Mouse (Mus musculus) midbrain, embryonic 12.5 days (tissue): Measurements from ENCODE around the gene Ganab. TPM values are rescaled to one million over a fixed set of nuclear protein-coding genes. Genes with fewer than 3 reads are reported as not detected.
A peak's percentile ranks its signal among the peaks of the same experiment; 100 is the strongest.
"Not testable (repeated sequence)": the region's sequence is repeated elsewhere in the genome, so short reads cannot be mapped to it uniquely, and the experiment has no call there.

ENCODE experiments used
- ATAC-seq: fragments of 200-750 bp; cut with Nextera tagmentation; 2 replicates; pipeline ENCODE4 v1.8.0; 2017; ENCODE audit warnings: low read depth, moderate TSS enrichment, moderate library complexity; ENCODE audit not compliant: low FRiP score
- H3K27ac ChIP-seq: fragments of 300-500 bp; sonication (generic); replicated peaks from 2 replicates; pipeline ENCODE4 v1.5.1; 2016; ENCODE audit warnings: mild to moderate bottlenecking
- H3K27me3 ChIP-seq: fragments of 300-500 bp; sonication (generic); 2 replicates; pipeline ENCODE4 v1.6.1; 2016; ENCODE audit warnings: mild to moderate bottlenecking
- H3K36me3 ChIP-seq: fragments of 300-500 bp; sonication (generic); 2 replicates; pipeline ENCODE4 v1.6.1; 2016
- H3K4me1 ChIP-seq: fragments of 300-500 bp; sonication (generic); 2 replicates; pipeline ENCODE4 v1.6.1; 2016
- H3K4me2 ChIP-seq: fragments of 300-500 bp; sonication (generic); replicated peaks from 2 replicates; pipeline ENCODE4 v1.6.1; 2016; ENCODE audit warnings: mild to moderate bottlenecking, moderate library complexity
- H3K4me3 ChIP-seq: fragments of 300-500 bp; sonication (generic); 2 replicates; pipeline ENCODE4 v1.5.1; 2016; ENCODE audit warnings: mild to moderate bottlenecking
- H3K9ac ChIP-seq: fragments of 300-500 bp; sonication (generic); replicated peaks from 2 replicates; pipeline ENCODE4 v1.6.1; 2016; ENCODE audit warnings: mild to moderate bottlenecking, moderate library complexity
- H3K9me3 ChIP-seq: fragments of 300-500 bp; sonication (generic); 2 replicates; pipeline ENCODE4 v1.6.1; 2016; ENCODE audit warnings: mild to moderate bottlenecking
- WGBS: fragments of 180-500 bp; shearing (Covaris S2); methylation state at CpG from one replicate; pipeline ENCODE4 v1.1.7; 2016; 5-methylcytosine and 5-hydroxymethylcytosine counted together
- polyA plus RNA-seq: library from polyadenylated mRNA; unstranded; fragments of >200 nt; fragmentation: Nextera tagmentation; extraction: Ambion mirVana; gene quantifications from 2 replicates; pipeline ENCODE4 v1.2.1, GENCODE M21; 2016

Ganab gene
- polyA plus RNA-seq, 1 experiment from 2014 or later: 115 TPM

GRCm38 (mm10) chr19:8892829-8893766, 4.8 kb upstream of the Ganab start, which contains the start of gene Ints5:
Gene Ints5 (plus strand): TSS chr19:8893005.
- peak within 1 kb of the TSS; percentile 96 for H3K9ac ChIP-seq
- no peaks in the 10 kb centered on the region for H3K9me3 ChIP-seq
- ATAC-seq: peak; percentile 36
- H3K4me1 ChIP-seq: peaks cover 29% of the 10 kb centered on the region
- peak within 1 kb of the TSS; percentile 87 for H3K4me3 ChIP-seq
- peak within 1 kb of the TSS; percentile 85 for H3K27ac ChIP-seq
- no peaks in the 10 kb centered on the region for H3K27me3 ChIP-seq
- peak within 1 kb of the TSS; percentile 80 for H3K4me2 ChIP-seq
- peaks cover 39% of the 10 kb centered on the region for H3K36me3 ChIP-seq
- WGBS: 3% methylated on average over 54 of the region's 54 CpGs

GRCm38 (mm10) chr19:8895397-8895960, 2.4 kb upstream of the Ganab start:
- no peak overlapping the region for H3K27ac ChIP-seq
- no peaks in the 10 kb centered on the region for H3K9me3 ChIP-seq
- 93% methylated on average over 9 of the region's 9 CpGs for WGBS
- no peak overlapping the region for H3K4me3 ChIP-seq
- no peaks in the 10 kb centered on the region for H3K27me3 ChIP-seq
- no peak overlapping the region for H3K4me2 ChIP-seq
- H3K9ac ChIP-seq: no peak overlapping the region
- H3K4me1 ChIP-seq: peaks cover 29% of the 10 kb centered on the region
- no peak for ATAC-seq
- H3K36me3 ChIP-seq: peaks cover 36% of the 10 kb centered on the region

GRCm38 (mm10) chr19:8896231-8896630, 1.6 kb upstream of the Ganab start:
- H3K27ac ChIP-seq, H3K4me2 ChIP-seq: not testable (repeated sequence)
- peaks cover 29% of the 10 kb centered on the region for H3K4me1 ChIP-seq

GRCm38 (mm10) chr19:8897211-8897864, 533 bp upstream of the Ganab start:
- peaks cover 29% of the 10 kb centered on the region for H3K4me1 ChIP-seq
- H3K9ac ChIP-seq: peak overlapping the region; percentile 88
- H3K36me3 ChIP-seq: peaks cover 28% of the 10 kb centered on the region
- peak overlapping the region; percentile 90 for H3K4me2 ChIP-seq
- ATAC-seq: peak; percentile 71
- not testable (repeated sequence) for H3K9me3 ChIP-seq, H3K27me3 ChIP-seq
- H3K4me3 ChIP-seq: peak overlapping the region; percentile 87
- H3K27ac ChIP-seq: peak overlapping the region; percentile 81
- WGBS: 29% methylated on average over 21 of the region's 21 CpGs

More at GRCm38 (mm10) chr19:8896231-8896630, 1.6 kb upstream of the Ganab start:
- WGBS: 88% methylated on average over 5 of the region's 5 CpGs
- not testable (repeated sequence) for H3K9ac ChIP-seq, H3K9me3 ChIP-seq, H3K4me3 ChIP-seq, ATAC-seq, H3K27me3 ChIP-seq
- H3K36me3 ChIP-seq: peaks cover 28% of the 10 kb centered on the region

GRCm38 (mm10) chr19:8898576-8898975, 705 bp downstream of the Ganab start:
- Histone ChIP-seq H3K9ac (peak overlapping the region; percentile 88), H3K4me3 (peak overlapping the region; percentile 87), H3K9me3 (no peaks in the 10 kb centered on the region), H3K4me2 (peak overlapping the region; percentile 90), H3K27me3 (no peaks in the 10 kb centered on the region), H3K4me1 (peaks cover 25% of the 10 kb centered on the region), H3K36me3 (peaks cover 38% of the 10 kb centered on the region), H3K27ac (peak overlapping the region; percentile 81)
- ATAC-seq: no peak
- WGBS: 17% methylated on average over 13 of the region's 13 CpGs

GRCm38 (mm10) chr19:8899079-8899478, 1.2 kb downstream of the Ganab start:
- Histone ChIP-seq H3K4me3 (peak overlapping the region; percentile 87), H3K9ac (peak overlapping the region; percentile 88), H3K36me3 (peaks cover 42% of the 10 kb centered on the region), H3K27me3 (no peaks in the 10 kb centered on the region), H3K9me3 (no peaks in the 10 kb centered on the region), H3K27ac (no peak overlapping the region), H3K4me2 (peak overlapping the region; percentile 90), H3K4me1 (peaks cover 21% of the 10 kb centered on the region)
- no peak for ATAC-seq
- WGBS: 68% methylated on average over 3 of the region's 3 CpGs

- no peak overlapping the region for H3K27ac ChIP-seq
- H3K36me3 ChIP-seq: peaks cover 60% of the 10 kb centered on the region
- H3K9me3 ChIP-seq: no peaks in the 10 kb centered on the region
- H3K27me3 ChIP-seq: no peaks in the 10 kb centered on the region
- H3K9ac ChIP-seq: no peak overlapping the region
- no peak overlapping the region for H3K4me2 ChIP-seq
- peaks cover 10% of the 10 kb centered on the region for H3K4me1 ChIP-seq
- no peak for ATAC-seq
- WGBS: 96% methylated on average over 5 of the region's 5 CpGs
- H3K4me3 ChIP-seq: no peak overlapping the region
These were observed 5.5 kb downstream of the Ganab start for GRCm38 (mm10) chr19:8903412-8903811.

GRCm38 (mm10) chr19:8908531-8908930, 10.7 kb downstream of the Ganab start:
- Histone ChIP-seq H3K9ac (no peak overlapping the region), H3K27ac (no peak overlapping the region), H3K4me1 (no peaks in the 10 kb centered on the region), H3K9me3 (no peaks in the 10 kb centered on the region), H3K4me2 (no peak overlapping the region), H3K27me3 (no peaks in the 10 kb centered on the region), H3K36me3 (peaks cover 96% of the 10 kb centered on the region), H3K4me3 (no peak overlapping the region)
- WGBS: 91% methylated on average over 6 of the region's 6 CpGs
- no peak for ATAC-seq

GRCm38 (mm10) chr19:8911810-8912209, 13.9 kb downstream of the Ganab start:
- WGBS: 97% methylated on average over 5 of the region's 5 CpGs
- H3K9me3 ChIP-seq: no peaks in the 10 kb centered on the region
- H3K4me2 ChIP-seq: no peak overlapping the region
- no peaks in the 10 kb centered on the region for H3K4me1 ChIP-seq
- no peak for ATAC-seq
- H3K27ac ChIP-seq: no peak overlapping the region
- no peak overlapping the region for H3K4me3 ChIP-seq
- peaks cover 100% of the 10 kb centered on the region for H3K36me3 ChIP-seq
- no peaks in the 10 kb centered on the region for H3K27me3 ChIP-seq
- H3K9ac ChIP-seq: peak overlapping the region; percentile 11; the same call in 1 of the 2 replicates

- H3K36me3 ChIP-seq: peaks cover 80% of the 10 kb centered on the region
- no peak overlapping the region for H3K27ac ChIP-seq
- H3K27me3 ChIP-seq: no peaks in the 10 kb centered on the region
- H3K4me3 ChIP-seq: no peak overlapping the region
- H3K9ac ChIP-seq: no peak overlapping the region
- no peaks in the 10 kb centered on the region for H3K9me3 ChIP-seq
- no peak for ATAC-seq
- no peaks in the 10 kb centered on the region for H3K4me1 ChIP-seq
- 98% methylated on average over 3 of the region's 3 CpGs for WGBS
- H3K4me2 ChIP-seq: no peak overlapping the region
These were observed 16.3 kb downstream of the Ganab start for GRCm38 (mm10) chr19:8914212-8914611.

GRCm38 (mm10) chr19:8919000-8919399, 21.1 kb downstream of the Ganab start:
- Histone ChIP-seq H3K4me2 (no peak overlapping the region), H3K27me3 (no peaks in the 10 kb centered on the region), H3K4me1 (peaks cover 9% of the 10 kb centered on the region), H3K4me3 (no peak overlapping the region), H3K9ac (no peak overlapping the region), H3K27ac (no peak overlapping the region), H3K36me3 (peaks cover 35% of the 10 kb centered on the region), H3K9me3 (no peaks in the 10 kb centered on the region)
- WGBS: 93% methylated on average over 3 of the region's 3 CpGs
- ATAC-seq: no peak

- H3K36me3 ChIP-seq: peaks cover 28% of the 10 kb centered on the region
- no peaks in the 10 kb centered on the region for H3K27me3 ChIP-seq
- H3K27ac ChIP-seq: peak overlapping the region; percentile 79; the same call in 1 of the 2 replicates
- H3K4me1 ChIP-seq: peaks cover 9% of the 10 kb centered on the region
- H3K9ac ChIP-seq: no peak overlapping the region
- no peak for ATAC-seq
- WGBS: 75% methylated on average over 6 of the region's 6 CpGs
- peak overlapping the region; percentile 86; the same call in 1 of the 2 replicates for H3K4me3 ChIP-seq
- peak overlapping the region; percentile 77 for H3K4me2 ChIP-seq
- H3K9me3 ChIP-seq: no peaks in the 10 kb centered on the region
These were observed 21.8 kb downstream of the Ganab start for GRCm38 (mm10) chr19:8919684-8920072.
